Mouse (Mus musculus) spleen, postnatal 10 days (tissue): ENCODE data around the gene Ankfy1.
"Not testable (repeated sequence)": the region's sequence is repeated elsewhere in the genome, so short reads cannot be mapped to it uniquely, and the experiment has no call there.

ENCODE experiments used
- DNase-seq, 2 experiments: peaks; one replicate each; pipeline ENCODE4 v3.0.0; 2021 to 2022; ENCODE audit warnings: low spot score in 2 of 2

Ankfy1 gene

GRCm38 (mm10) chr11:72718161-72718560 is 28.4 kb downstream of the Ankfy1 start:
- DNase-seq = no peak

GRCm38 (mm10) chr11:72723165-72723564 is 33.4 kb downstream of the Ankfy1 start:
- DNase-seq = no peak

- DNase-seq = peak in 1 of 2 experiments; percentile 23
Measured at GRCm38 (mm10) chr11:72723871-72724270, 34.1 kb downstream of the Ankfy1 start.

- peak in 1 of 2 experiments; percentile 17 for DNase-seq
Measured at GRCm38 (mm10) chr11:72726023-72726422, 36.2 kb downstream of the Ankfy1 start.

- DNase-seq = no peak
Measured at GRCm38 (mm10) chr11:72733736-72734135, 43.9 kb downstream of the Ankfy1 start.

- DNase-seq = no peak
Measured at GRCm38 (mm10) chr11:72734840-72735518, 45.2 kb downstream of the Ankfy1 start.

- no peak for DNase-seq
Measured at GRCm38 (mm10) chr11:72735519-72735860, 45.7 kb downstream of the Ankfy1 start.

- DNase-seq = no peak
Measured at GRCm38 (mm10) chr11:72736320-72736719, 46.5 kb downstream of the Ankfy1 start.

GRCm38 (mm10) chr11:72737517-72737916 is 47.7 kb downstream of the Ankfy1 start:
- DNase-seq = peak; percentile 12 to 43

GRCm38 (mm10) chr11:72739048-72739447 is 49.2 kb downstream of the Ankfy1 start:
- no peak for DNase-seq

- DNase-seq = no peak
Measured at GRCm38 (mm10) chr11:72751956-72752355, 62.1 kb downstream of the Ankfy1 start.

- no peak for DNase-seq
Measured at GRCm38 (mm10) chr11:72758316-72758715, 68.5 kb downstream of the Ankfy1 start.

GRCm38 (mm10) chr11:72759581-72759980 is 69.8 kb downstream of the Ankfy1 start:
- DNase-seq = no peak

- no peak for DNase-seq
Measured at GRCm38 (mm10) chr11:72760781-72761180, 71.0 kb downstream of the Ankfy1 start.

GRCm38 (mm10) chr11:72764270-72764669 is 74.5 kb downstream of the Ankfy1 start:
- no peak for DNase-seq

- no peak for DNase-seq
Measured at GRCm38 (mm10) chr11:72767716-72768115, 77.9 kb downstream of the Ankfy1 start.

GRCm38 (mm10) chr11:72769061-72769460 is 79.3 kb downstream of the Ankfy1 start:
- DNase-seq = no peak

GRCm38 (mm10) chr11:72770324-72770723 is 80.5 kb downstream of the Ankfy1 start:
- no peak for DNase-seq

GRCm38 (mm10) chr11:72770816-72771215 is 81.0 kb downstream of the Ankfy1 start:
- no peak for DNase-seq

GRCm38 (mm10) chr11:72771461-72771860 is 81.7 kb downstream of the Ankfy1 start:
- DNase-seq = no peak

- DNase-seq = not testable (repeated sequence)
Measured at GRCm38 (mm10) chr11:72772611-72773010, 82.8 kb downstream of the Ankfy1 start.

GRCm38 (mm10) chr11:72778957-72779356 is 89.2 kb downstream of the Ankfy1 start:
- no peak for DNase-seq

GRCm38 (mm10) chr11:72782103-72782502 is 92.3 kb downstream of the Ankfy1 start:
- no peak for DNase-seq

- no peak for DNase-seq
Measured at GRCm38 (mm10) chr11:72782503-72782902, 92.7 kb downstream of the Ankfy1 start.
